Mouse (Mus musculus) lung, adult 2 months (tissue): ENCODE measurements around the gene Kcnj6.

ENCODE experiments used
- CTCF ChIP-seq: fragments of 200-500 bp; IDR thresholded peaks from 2 replicates; pipeline ENCODE4 v1.5.1; 2011; ENCODE audit warnings: mild to moderate bottlenecking, low read length, control low read depth; ENCODE audit not compliant: insufficient read depth
- POLR2A ChIP-seq: fragments of 200-500 bp; IDR thresholded peaks from 2 replicates; pipeline ENCODE4 v1.6.1; 2011; ENCODE audit warnings: low read depth, mild to moderate bottlenecking, control low read depth, low read length, borderline replicate concordance; ENCODE audit errors: extremely low read depth

GRCm38 (mm10) chr16:94956410-94956809, 41.1 kb downstream of the Kcnj6 start:
- TF ChIP-seq POLR2A, result no peak
- no peak for TF ChIP-seq CTCF
